Mouse (Mus musculus) small intestine, adult 2 months (tissue): ENCODE data around the gene Gtpbp4. TPM values are rescaled to one million over a fixed set of nuclear protein-coding genes. Genes with fewer than 3 reads are reported as not detected.
"Not testable (repeated sequence)": the region's sequence is repeated elsewhere in the genome, so short reads cannot be mapped to it uniquely, and the experiment has no call there.

Experiments
- H3K27ac ChIP-seq: fragments of 200-500 bp; 2 replicates; pipeline ENCODE4 v1.5.1; 2012; ENCODE audit warnings: low read depth, low read length, control low read depth, inconsistent platforms; ENCODE audit not compliant: insufficient read depth
- H3K27me3 ChIP-seq: fragments of 200-500 bp; 2 replicates; pipeline ENCODE4 v1.6.1; 2012; ENCODE audit warnings: mild to moderate bottlenecking, moderate library complexity, low read length, inconsistent platforms; ENCODE audit not compliant: control insufficient read depth, insufficient read depth
- H3K36me3 ChIP-seq: fragments of 200-500 bp; 2 replicates; pipeline ENCODE4 v1.6.1; 2012; ENCODE audit warnings: mild to moderate bottlenecking, low read length, control low read depth, inconsistent platforms; ENCODE audit not compliant: control insufficient read depth, insufficient read depth
- H3K4me1 ChIP-seq: fragments of 200-500 bp; 2 replicates; pipeline ENCODE4 v1.6.1; 2012; ENCODE audit warnings: low read length, inconsistent platforms, mixed read lengths; ENCODE audit not compliant: control insufficient read depth, insufficient read depth, insufficient read length
- H3K4me3 ChIP-seq: fragments of 200-500 bp; 2 replicates; pipeline ENCODE4 v1.5.1; 2012; ENCODE audit warnings: low read depth, mild to moderate bottlenecking, control low read depth, inconsistent platforms, low read length, moderate library complexity
- CTCF ChIP-seq: fragments of 200-500 bp; IDR thresholded peaks from 2 replicates; pipeline ENCODE4 v1.5.1; 2012; ENCODE audit warnings: low read depth, mild to moderate bottlenecking, control low read depth, inconsistent platforms, low read length, moderate library complexity, mixed read lengths; ENCODE audit not compliant: insufficient replicate concordance, insufficient read length; ENCODE audit errors: extremely low read depth
- POLR2A ChIP-seq: fragments of 200-500 bp; IDR thresholded peaks from 2 replicates; pipeline ENCODE4 v1.6.1; 2012; ENCODE audit warnings: low read depth, mild to moderate bottlenecking, control low read depth, inconsistent platforms, low read length, moderate library complexity
- whole genome bisulfite sequencing: fragments of 180-500 bp; shearing (Covaris S2); methylation state at CpG from one replicate; pipeline ENCODE4 v1.1.7; 2018; 5-methylcytosine and 5-hydroxymethylcytosine counted together
- polyA plus RNA-seq: library from polyadenylated mRNA; depleted of rRNA; stranded (reverse); fragments of >200 nt; gene quantifications from 2 replicates; pipeline ENCODE4 v1.2.3, GENCODE M21; 2012

Gene Gtpbp4
- polyA plus RNA-seq, 1 experiment: 1.2 TPM

GRCm38 (mm10) chr13:9011596-9012350 is 15.9 kb upstream of the Gtpbp4 start:
- Histone ChIP-seq H3K36me3 (no peaks in the 10 kb centered on the region), H3K27me3 (no peaks in the 10 kb centered on the region), H3K4me1 (no peaks in the 10 kb centered on the region), H3K4me3 (no peak overlapping the region), H3K27ac (no peak overlapping the region)
- TF ChIP-seq POLR2A (no peak), CTCF (no peak)
- WGBS: 53% methylated on average over 12 of the region's 12 CpGs

- no peak for TF ChIP-seq POLR2A
- no peak for TF ChIP-seq CTCF
- no peaks in the 10 kb centered on the region for H3K36me3 ChIP-seq
- H3K4me1 ChIP-seq: no peaks in the 10 kb centered on the region
- H3K4me3 ChIP-seq: no peak overlapping the region
- 78% methylated on average over 2 of the region's 2 CpGs for WGBS
- H3K27ac ChIP-seq: no peak overlapping the region
- H3K27me3 ChIP-seq: no peaks in the 10 kb centered on the region
These were observed 7.4 kb upstream of the Gtpbp4 start for GRCm38 (mm10) chr13:9003306-9003705.

GRCm38 (mm10) chr13:8999464-8999863 is 3.6 kb upstream of the Gtpbp4 start:
- H3K27me3 ChIP-seq: no peaks in the 10 kb centered on the region
- H3K27ac ChIP-seq: no peak overlapping the region
- 57% methylated on average over 8 of the region's 8 CpGs for WGBS
- H3K4me1 ChIP-seq: 0 out of 2 replicates have a peak, but pooled peaks cover 3% of the 10 kb centered on the region
- H3K36me3 ChIP-seq: no peaks in the 10 kb centered on the region
- no peak overlapping the region for H3K4me3 ChIP-seq
- TF ChIP-seq POLR2A: no peak
- TF ChIP-seq CTCF: no peak

GRCm38 (mm10) chr13:8997221-8997620 is 1.3 kb upstream of the Gtpbp4 start:
- H3K27ac ChIP-seq: not testable (repeated sequence)
- WGBS: 75% methylated on average over 5 of the region's 5 CpGs

GRCm38 (mm10) chr13:8995159-8995989 is 509 bp downstream of the Gtpbp4 start:
- H3K4me3 ChIP-seq: peak overlapping the region; percentile 84
- H3K4me1 ChIP-seq: 0 out of 2 replicates have a peak, but pooled peaks cover 3% of the 10 kb centered on the region
- H3K36me3 ChIP-seq: peaks cover 7% of the 10 kb centered on the region
- H3K27me3 ChIP-seq: no peaks in the 10 kb centered on the region
- no peak for TF ChIP-seq CTCF
- WGBS: 1% methylated on average over 33 of the region's 33 CpGs
- H3K27ac ChIP-seq: peak overlapping the region; percentile 4

More at GRCm38 (mm10) chr13:8997221-8997620, 1.3 kb upstream of the Gtpbp4 start:
- H3K4me1 ChIP-seq, H3K36me3 ChIP-seq, H3K4me3 ChIP-seq, H3K27me3 ChIP-seq: not testable (repeated sequence)

GRCm38 (mm10) chr13:8992231-8992630 is 3.7 kb downstream of the Gtpbp4 start:
- no peak for TF ChIP-seq POLR2A
- TF ChIP-seq CTCF: no peak
- peaks cover 24% of the 10 kb centered on the region for H3K36me3 ChIP-seq
- no peaks in the 10 kb centered on the region for H3K27me3 ChIP-seq
- no peak overlapping the region for H3K27ac ChIP-seq
- 0 out of 2 replicates have a peak, but pooled peaks cover 3% of the 10 kb centered on the region for H3K4me1 ChIP-seq
- WGBS: 92% methylated on average over 6 of the region's 6 CpGs
- H3K4me3 ChIP-seq: no peak overlapping the region

GRCm38 (mm10) chr13:8972972-8973371 is 22.9 kb downstream of the Gtpbp4 start:
- TF ChIP-seq CTCF (no peak), POLR2A (no peak)
- H3K4me1 ChIP-seq: no peaks in the 10 kb centered on the region
- no peaks in the 10 kb centered on the region for H3K27me3 ChIP-seq
- WGBS: 93% methylated on average over 3 of the region's 3 CpGs
- no peak overlapping the region for H3K4me3 ChIP-seq
- no peak overlapping the region for H3K27ac ChIP-seq
- H3K36me3 ChIP-seq: peaks cover 54% of the 10 kb centered on the region
